Mouse (Mus musculus): ENCODE data around the gene Ebf1.

DNA sequence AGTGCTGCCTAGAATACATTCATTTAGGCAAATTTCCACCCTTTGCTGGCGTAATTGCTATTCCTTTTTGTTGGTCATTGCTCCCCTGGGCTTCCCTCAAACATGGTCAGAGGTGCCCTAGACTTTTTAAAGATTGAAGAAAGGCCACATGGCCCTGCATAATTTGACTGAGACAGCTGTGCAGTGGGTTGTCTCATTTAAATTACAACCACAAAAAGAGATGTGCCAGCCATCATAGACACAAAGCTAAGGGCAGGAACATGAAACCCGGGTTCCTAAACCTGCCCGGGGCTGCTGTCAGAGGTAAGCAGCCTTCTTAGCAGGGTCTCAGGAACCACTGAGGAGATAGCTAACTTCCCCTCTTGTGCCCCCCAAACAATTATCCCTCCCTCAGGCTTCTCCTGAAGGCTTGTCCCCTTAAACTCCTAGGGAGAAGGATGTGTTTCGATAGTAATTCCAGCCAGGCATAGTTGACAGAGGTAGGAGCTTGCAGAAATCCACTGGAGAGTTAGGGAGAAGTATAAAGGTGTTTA lies 46.6 kb downstream of the Ebf1 start:
- TF ChIP-seq CTCF (IDR thresholded peaks at IDR 0.05; ENCODE audit: low read depth, low read length) (no peak), EP300 (IDR thresholded peaks at IDR 0.05; ENCODE audit: insufficient read depth, low read depth, low read length) (no peak)
